Mouse (Mus musculus): ENCODE measurements around the gene H2-Ab1.
"Not testable (repeated sequence)": the region's sequence is repeated elsewhere in the genome, so short reads cannot be mapped to it uniquely, and the experiment has no call there.

- TF ChIP-seq GATA1, TAL1 (IDR thresholded peaks at IDR 0.05; ENCODE audit: low read length): not testable (repeated sequence)
Observed at GRCm38 (mm10) chr17:34219801-34220200, 37.7 kb upstream of the H2-Ab1 start.

Data from erythroblast, embryonic 14.5 days (primary cell).